Mouse (Mus musculus) olfactory bulb, adult 2 months (tissue): ENCODE measurements around the gene Samd10.

Experiments used
- CTCF ChIP-seq: fragments of 200-500 bp; IDR thresholded peaks from 2 replicates; pipeline ENCODE4 v1.5.1; 2012; ENCODE audit warnings: low read depth, mild to moderate bottlenecking, low read length, moderate library complexity; ENCODE audit not compliant: insufficient read depth
- POLR2A ChIP-seq: fragments of 200-500 bp; IDR thresholded peaks from 2 replicates; pipeline ENCODE4 v1.6.1; 2012; ENCODE audit warnings: mild to moderate bottlenecking, low read depth, low read length, moderate library complexity; ENCODE audit not compliant: insufficient read depth

DNA sequence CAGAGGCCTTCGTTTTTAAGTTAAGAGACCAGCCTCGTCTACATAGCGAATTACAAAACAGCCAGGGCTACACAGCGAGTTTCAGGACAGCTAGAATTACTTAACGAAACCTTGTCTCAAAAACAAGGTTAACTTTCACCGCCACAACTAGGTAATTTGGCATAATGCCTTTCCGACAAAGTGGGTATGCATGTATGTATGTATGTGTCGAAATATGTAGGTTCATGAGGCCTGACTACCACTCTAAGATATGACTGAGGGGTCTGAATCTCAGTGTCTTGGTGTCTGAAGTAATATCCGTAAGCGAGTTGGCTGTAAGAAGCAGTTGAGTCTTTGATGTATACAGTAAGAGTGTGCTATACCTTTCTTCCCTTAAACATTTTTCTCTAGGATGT is 2.7 kb upstream of the Samd10 start:
- TF ChIP-seq CTCF (no peak), POLR2A (no peak)
